Mouse (Mus musculus) central nervous system, embryonic 11.5 days (tissue): Measurements from ENCODE around the gene Emp1. TPM values are rescaled to one million over a fixed set of nuclear protein-coding genes. Genes with fewer than 3 reads are reported as not detected.

ENCODE experiments used
- polyA plus RNA-seq: library from polyadenylated mRNA; depleted of rRNA; stranded (reverse); fragments of >200 nt; gene quantifications from 2 replicates; pipeline ENCODE4 v1.2.3, GENCODE M21; 2012; rRNA removed

Gene Emp1
- 18.1 and 35.4 TPM in 2 replicates for polyA plus RNA-seq

DNA sequence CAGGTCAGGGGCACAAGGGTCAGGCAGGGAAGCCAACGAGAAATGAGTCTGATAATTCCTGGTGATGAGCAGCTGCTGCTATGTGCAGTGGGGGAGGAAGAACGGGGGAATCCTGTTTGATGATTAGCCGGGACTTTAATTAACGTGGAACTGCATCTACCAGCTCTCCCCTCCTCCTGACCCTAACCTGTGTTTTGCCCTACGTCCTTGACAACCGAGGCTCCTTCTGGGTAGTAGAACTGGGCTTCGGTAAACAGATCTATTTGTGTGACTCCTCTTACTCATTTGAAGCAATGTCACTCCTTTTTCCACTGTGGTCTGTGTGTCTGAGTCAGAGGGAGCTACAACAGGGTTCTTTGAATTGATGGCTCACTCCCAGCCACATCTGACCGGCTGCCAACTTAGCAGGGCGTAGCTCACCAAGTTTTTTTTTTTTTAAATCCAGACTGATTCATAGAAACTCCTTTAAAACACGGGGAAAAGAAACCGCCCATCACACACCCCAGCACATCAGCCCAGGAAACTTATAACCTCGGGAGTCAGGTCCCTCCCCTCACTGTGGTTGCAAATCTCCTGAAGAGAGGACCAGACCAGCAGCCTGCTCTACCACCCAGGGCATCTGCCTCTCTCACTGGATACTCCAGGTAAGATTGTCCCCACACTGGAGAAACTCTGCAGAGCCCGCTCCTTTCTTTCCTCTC is at the start of gene Emp1:
Gene Emp1 (plus strand): TSS at position 87 of the 701 bp plus-strand sequence.

Other genes with a start within 250 kb of the Emp1 start
- gene Gprc5d, start 244.3 kb upstream of the Emp1 start, polyA plus RNA-seq: 0.06 TPM in 1 of 2 replicates, not detected in the other
- gene Fam234b, start 164.6 kb upstream of the Emp1 start, polyA plus RNA-seq: 21.4 and 23.5 TPM in 2 replicates
- gene Hebp1, start 164.5 kb upstream of the Emp1 start, polyA plus RNA-seq: 22.4 and 42.4 TPM in 2 replicates
- 0.17 and 0.89 TPM in 2 replicates for gene Gsg1, start 108.2 kb upstream of the Emp1 start, polyA plus RNA-seq
- gene Pbp2, start 52.1 kb upstream of the Emp1 start, polyA plus RNA-seq: 0.09 TPM in 1 of 2 replicates, not detected in the other